Mouse (Mus musculus): Measurements from ENCODE around the gene Gm36210.
"Not testable (repeated sequence)": the region's sequence is repeated elsewhere in the genome, so short reads cannot be mapped to it uniquely, and the experiment has no call there.

Gm36210 gene

GRCm38 (mm10) chr7:4878186-4878585 lies 28.1 kb downstream of the Gm36210 start:
- no peak for DNase-seq

DNA sequence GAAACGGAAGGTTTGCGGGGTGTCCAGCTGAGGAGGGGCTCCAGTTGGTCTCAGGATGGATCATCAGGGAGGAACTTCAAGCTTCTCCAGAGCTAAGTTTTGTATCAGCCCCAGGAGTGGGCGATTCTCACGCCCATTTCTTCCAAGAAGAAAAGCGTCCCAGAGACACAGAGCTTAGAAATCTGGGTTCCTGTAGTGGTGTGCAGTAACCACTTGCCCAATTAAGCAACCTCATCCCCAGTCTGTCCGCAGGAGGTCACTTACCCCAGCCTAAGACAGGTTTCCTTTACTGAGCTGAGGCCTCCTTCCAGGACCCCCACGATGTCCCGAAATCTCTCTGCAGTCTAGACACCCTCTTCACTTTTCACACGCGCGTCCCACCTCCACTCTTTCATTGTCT lies 29.1 kb downstream of the Gm36210 start:
- DNase-seq = no peak

DNA sequence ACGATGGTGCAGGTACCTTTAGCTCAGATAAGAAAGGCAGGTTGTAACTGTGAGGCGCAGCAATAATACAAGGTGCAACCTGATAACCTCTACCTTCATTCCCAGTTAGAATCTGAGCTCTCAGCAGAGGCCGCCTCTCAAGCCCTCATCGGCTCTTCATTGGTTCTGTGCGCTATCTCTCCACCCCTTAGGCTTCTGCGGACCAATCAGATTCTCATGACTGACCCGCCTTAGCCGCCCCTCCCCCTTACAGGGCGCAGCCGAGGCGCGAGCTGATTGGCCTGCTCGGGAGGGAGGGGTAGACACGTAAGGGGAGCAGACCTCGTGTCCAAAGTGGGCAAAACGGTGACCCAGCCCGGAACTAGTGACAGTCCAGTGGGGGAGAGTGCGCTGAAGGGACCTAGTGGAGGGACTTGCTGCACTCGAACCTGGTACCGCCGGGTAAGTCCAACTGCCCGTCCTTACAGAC lies 29.5 kb downstream of the Gm36210 start, which contains the start of gene Isoc2a:
Gene Isoc2a, plus strand, starts transcription at position 401 of the 469 bp plus-strand sequence.
- peak; percentile 97 for DNase-seq

DNA sequence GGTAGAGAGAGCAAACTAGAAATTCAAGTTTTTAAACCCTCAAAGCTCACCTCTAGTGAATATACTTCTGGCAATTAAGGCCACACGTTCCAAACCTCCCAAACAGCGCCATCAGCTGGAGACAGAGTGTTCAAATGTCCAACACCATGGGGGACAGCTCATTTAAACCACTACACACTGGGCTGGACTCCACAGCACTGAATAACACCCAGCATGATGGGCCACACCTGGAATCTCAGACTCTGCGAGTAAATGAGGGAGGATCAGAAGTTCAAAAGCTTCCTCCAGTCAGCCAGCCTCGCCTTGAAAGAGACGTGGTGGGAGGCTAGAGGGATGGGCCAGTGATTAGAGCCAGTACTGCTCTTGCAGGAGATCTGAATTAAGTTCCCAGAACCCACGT lies 36.2 kb downstream of the Gm36210 start, which contains the start of gene Isoc2b:
Gene Isoc2b, minus strand, starts transcription at position 126 of the 400 bp plus-strand sequence.
- no peak for DNase-seq

- DNase-seq = no peak
Observed at GRCm38 (mm10) chr7:4866631-4867180, 39.6 kb downstream of the Gm36210 start.

DNA sequence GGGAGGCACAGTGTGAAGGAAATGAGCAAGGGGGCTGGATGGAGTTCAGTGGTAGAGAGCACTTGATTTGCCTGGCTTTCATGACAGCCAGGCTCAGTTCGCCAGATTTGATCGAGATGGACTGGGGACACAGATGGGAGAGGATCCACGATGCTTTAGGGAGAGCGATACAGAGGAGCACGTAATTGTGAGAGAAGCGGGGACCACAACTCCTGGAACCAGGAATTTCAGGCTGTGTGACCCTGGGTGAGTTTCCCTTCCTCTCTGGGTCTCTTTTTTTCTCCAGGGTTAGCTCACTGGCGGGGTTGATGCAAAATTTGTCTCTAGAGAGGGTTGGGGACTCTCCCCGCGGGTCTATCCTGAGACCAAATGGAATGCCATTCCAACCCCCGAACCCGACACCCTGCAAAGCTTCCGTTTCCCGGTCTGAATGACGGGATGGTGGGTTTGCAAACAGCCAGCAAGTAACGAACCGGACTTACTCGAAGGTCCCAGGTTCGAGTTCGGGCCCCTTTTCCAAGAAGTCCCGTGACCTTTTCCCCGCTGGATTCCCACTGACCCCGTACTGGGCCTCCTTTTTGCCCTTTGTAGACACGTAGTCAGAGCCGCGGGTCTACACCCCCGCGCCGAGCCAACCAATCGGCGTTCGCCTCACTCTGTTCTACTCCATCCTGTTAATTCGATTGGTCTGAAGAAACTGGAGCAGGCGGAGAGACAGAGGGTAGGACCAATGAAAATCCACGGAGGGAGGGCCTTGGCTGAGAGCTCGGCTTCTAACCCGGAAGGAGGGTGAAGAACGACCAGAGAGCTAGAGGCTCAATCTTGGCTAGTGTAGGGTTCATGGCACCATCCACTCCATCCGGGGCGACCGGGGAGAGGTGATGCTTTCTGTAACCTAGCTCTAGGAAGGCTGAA lies 40.5 kb downstream of the Gm36210 start:
- DNase-seq = peak; percentile 97

DNA sequence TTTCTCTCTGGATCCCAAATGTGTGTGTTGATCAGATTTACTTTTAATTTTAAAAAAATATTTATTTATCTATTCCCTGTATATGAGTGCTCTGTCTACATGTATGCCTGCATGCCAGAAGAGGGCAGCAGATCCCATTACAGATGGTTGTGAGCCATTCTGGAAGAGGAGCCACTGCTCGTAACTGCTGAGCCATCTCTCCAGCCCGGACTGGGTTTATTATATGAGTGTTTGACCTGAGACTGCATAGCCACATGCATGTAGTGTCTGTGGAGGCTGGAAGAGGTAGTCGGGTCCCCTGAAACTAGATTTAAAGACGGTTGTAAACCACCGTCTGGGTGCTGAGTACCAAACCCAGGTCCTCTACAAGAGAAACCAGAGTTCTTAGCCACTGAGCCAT lies 41.2 kb downstream of the Gm36210 start:
- peak; percentile 41 for DNase-seq

- DNase-seq = no peak
Observed at GRCm38 (mm10) chr7:4864130-4864845, 42.0 kb downstream of the Gm36210 start.

DNA sequence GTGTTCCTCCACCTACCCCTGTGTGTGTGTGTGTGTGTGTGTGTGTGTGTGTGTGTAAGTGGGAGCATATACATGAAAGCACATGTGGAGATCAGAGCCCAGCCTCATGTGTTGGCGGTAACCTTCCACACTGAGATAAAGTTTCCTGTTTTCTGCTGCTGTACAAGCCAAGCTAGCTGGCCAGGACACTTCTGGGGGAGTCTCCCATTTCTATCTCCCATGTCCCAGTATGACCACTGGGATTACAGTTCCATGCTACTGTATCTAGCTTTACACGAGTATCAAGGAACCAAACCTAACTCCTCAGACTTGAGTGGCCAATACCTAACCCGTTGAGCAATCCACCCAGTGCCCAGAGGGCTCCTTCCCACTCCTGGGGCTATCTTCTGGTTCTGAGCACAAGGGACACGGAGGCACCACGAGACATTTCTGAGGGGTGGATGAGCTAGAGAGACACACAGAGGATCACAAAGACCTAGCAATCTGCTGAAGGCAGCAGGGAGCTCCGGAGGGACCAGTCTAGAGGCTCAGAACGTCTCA lies 42.7 kb downstream of the Gm36210 start:
- DNase-seq = no peak

DNA sequence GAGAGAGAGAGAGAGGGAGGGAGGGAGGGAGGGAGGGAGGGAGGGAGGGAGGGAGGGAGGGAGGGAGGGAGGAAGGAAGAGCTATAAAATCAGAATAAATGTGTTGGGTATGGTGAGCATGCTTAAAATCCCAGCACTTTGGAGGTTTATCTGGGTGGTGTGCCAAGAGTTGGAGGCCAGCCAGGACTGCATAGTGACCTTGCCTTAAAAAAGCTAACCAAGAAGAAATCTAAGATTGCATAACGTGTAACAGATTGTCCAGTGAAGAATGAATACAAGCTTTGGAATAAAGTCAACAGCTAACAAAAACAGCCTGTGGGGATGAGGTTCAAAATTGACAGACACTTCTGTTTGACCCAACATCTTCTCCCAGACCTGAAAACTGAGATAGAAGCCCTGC lies 43.3 kb downstream of the Gm36210 start:
- no peak for DNase-seq

DNA sequence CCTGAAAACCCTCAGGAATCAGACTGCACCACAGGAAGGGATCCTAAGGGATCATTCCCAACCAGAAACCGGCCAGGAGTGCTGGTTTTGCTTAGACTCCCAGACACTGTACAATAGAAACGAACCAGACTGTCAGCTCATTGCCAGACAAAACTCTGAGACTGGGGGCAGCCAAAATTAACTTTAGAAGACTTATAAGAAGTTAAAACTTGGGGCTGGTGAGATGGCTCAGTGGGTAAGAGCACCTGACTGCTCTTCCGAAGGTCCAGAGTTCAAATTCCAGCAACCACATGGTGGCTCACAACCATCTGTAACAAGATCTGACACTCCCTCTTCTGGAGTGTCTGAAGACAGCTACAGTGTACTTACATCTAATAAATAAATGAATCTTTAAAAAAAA lies 45.4 kb downstream of the Gm36210 start:
- DNase-seq = not testable (repeated sequence)

- DNase-seq = peak; percentile 9
Observed at GRCm38 (mm10) chr7:4859418-4859978, 46.8 kb downstream of the Gm36210 start.

DNA sequence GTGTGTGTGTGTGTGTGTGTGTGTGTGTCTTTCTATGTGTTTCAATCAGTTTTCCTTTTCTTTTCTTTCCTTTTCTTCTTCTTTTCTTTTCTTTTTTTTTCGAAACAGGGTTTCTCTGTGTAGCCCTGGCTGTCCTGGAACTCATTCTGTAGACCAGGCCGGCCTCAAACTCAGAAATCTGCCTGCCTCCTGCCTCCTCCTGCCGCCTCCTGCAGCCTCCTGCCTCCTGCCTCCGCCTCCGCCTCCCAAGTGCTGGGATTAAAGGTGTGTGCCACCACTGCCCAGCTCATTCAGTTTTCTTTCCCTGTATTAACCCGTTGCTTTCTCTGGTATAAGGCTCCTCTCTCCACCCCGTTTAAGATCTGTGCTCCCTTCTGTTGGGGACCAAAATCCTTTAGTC lies 49.0 kb downstream of the Gm36210 start:
- DNase-seq = no peak

GRCm38 (mm10) chr7:4856508-4856907 lies 49.8 kb downstream of the Gm36210 start:
- DNase-seq = no peak

- no peak for DNase-seq
Observed at GRCm38 (mm10) chr7:4853613-4854012, 52.7 kb downstream of the Gm36210 start.

DNA sequence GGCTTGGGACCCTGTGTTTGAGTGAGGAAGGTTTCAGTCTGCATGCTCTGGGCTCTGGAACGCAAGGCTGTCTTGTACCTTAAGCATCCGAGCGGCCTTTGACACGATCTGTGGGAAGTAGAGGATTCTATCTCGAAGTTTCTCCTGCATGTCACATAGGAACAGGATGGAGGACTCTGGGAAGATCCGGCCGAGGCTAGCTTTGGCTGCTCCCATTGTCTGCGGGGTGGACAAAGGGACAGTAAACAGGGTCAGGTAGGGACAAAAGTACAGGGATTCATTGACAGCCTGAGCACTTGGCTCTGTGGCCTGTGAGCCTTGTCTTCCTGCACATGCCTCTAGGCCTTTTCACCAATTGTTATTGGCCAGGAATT lies 55.0 kb downstream of the Gm36210 start:
- DNase-seq = no peak

DNA sequence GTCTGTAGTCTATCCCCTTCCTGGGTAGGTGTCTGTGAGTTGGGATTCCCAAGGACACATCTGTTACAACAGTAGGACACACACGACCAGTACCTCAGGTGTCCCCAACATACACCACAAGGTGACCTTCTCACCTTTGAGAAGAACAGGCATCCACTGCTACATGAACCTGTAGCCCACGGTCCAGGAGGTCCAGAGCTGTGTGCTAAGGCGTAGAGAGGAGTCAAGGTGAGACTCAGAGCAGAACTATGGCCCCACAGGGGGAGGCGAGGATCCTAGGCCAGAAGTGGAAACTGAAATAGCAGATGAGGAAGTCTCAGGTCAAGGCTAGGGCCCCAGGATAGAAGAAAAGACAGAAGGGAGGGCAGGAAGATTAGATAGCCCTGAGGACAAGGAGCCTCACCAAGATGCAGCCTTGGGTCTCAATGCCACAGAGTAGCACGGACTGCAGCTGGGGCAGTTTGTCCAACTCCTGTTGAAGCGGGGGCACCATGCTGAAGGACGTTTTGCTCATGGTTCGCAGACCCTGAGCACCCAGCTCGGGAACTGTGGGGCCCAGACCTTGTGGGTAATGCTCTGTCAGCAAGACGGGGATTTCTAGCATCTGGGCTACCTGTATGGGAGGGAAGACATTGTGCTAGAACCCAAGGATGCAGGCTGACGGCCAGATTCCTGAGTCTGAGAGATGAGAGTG lies 55.5 kb downstream of the Gm36210 start:
- no peak for DNase-seq

GRCm38 (mm10) chr7:4849372-4849771 lies 56.9 kb downstream of the Gm36210 start:
- DNase-seq = no peak

Measured in embryo, embryonic 11 days (tissue).